Mouse (Mus musculus) ovary, adult 18-20 months (tissue): ENCODE results near the gene Cend1.

Experiments
- DNase-seq: peaks from one replicate; pipeline ENCODE4 v3.0.0; 2022; ENCODE audit warnings: low spot score, mixed read lengths

Cend1 gene

DNA sequence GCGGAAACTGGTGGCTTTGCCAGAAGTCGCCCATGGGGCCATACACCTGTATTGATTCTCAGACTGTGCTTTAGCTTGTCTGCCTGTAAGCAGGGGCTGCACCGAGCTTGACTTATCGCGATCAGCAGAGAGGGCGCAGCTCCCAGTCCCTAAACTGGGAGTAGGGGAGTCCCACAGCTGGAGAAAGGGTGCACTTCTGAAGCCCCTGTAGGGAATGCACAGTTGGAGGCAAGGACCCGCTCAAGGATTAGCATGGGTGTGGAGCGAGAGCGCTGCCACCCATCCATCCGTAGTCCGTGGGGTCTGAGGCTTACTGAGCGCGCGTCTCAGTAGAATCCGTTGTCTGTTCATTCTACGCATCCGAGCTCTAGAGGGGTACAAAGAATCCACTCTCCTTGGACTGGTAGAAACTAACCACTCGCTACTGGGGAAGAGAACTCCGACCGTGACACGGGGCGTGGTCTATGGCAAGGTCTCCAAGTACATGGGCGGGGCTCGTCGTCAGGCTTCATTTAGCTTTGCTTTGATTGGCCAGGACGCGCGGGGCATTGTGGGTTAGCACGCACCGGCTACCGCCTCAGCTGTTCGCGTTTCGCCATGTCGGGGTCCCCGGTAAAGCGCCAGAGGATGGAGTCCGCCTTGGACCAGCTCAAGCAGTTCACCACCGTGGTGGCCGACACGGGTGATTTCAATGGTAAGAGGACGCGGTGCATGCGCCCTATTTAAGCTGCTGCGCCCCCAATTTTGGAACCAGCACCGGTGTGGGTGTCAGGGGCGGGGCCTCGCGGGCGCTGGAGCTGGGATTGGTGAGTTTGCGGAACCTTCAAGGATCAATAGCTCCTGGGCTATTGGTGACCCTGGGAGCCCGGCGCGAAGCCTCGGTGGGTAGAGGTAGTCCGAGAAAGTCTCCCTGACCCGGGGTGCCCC lies 37.4 kb downstream of the Cend1 start, which contains the start of gene Taldo1:
TSS of gene Taldo1 (plus strand) at position 575 of the 927 bp plus-strand sequence.
- DNase-seq: peak; percentile 91

DNA sequence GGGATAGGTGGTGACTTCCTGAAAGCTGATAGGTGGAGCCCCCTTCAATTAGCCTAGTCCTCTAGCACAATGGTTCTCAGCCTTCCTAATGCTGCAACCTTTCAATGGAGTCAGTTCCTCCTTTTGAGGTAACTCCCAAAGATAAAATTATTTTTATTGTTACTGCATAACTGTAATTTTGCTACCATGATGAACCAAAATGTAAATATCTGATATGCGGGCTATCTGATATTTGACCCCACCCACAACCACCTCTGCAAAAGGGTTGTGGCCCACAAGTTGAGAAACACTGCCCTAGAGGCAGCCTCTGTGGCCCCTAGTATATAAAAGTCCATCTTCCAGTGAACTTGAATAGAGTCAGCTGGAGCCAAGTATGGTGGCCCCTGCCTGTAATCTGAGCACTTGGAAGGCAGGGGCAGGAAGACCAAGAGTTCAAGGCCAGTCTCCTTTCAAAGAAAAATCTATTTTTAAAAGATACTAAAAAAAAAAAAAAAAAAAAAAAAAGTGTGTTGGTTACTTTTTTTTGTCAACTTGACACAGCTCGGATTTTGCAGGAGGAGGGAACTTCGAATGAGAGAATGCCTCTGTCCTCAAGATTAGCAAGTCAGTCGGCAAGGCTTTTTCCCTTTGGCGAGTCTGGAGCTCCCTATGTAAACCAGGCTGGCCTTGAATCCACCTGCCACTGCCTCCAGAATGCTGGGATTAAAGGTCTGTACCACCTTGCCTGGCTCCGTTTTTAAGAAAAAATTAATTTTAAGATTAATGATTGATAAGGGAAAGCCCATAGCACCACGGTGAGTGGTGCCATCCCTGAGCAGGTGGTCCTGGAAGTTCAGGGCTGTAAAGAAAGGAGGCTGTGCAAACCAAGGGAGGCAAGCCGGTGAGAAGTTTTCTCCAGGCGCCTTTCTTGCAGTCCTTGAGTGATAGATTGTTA lies 38.7 kb downstream of the Cend1 start:
- DNase-seq: no peak

DNA sequence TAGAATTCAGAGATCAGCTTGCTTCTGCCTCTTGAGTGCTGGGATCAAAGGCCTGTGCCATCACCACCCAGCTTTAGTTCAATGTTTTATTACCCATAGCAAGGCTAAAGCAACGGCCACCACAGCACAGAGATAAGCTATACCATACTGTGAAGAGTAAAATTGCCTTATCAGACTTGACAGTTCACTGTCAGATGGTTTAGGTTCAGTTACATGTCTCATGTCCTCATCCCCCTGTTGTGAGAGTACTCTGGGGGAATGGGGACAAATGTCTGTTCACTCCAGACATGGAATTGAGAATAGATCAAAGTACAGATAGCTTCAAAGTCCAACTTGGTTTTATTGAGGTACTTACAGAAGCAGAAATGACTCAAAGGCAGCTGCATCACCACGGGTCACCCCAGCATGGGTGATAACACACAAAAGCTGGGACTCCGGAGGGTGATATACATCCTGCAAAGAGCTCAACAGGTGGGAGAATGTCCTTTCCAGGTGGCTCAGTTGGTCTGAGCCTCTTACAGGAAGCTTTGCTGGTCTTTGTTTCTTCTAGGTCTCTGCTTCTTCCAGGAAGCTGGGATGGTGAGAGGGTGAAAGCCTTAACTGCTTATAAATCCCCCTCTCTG lies 40.7 kb downstream of the Cend1 start:
- DNase-seq: no peak

DNA sequence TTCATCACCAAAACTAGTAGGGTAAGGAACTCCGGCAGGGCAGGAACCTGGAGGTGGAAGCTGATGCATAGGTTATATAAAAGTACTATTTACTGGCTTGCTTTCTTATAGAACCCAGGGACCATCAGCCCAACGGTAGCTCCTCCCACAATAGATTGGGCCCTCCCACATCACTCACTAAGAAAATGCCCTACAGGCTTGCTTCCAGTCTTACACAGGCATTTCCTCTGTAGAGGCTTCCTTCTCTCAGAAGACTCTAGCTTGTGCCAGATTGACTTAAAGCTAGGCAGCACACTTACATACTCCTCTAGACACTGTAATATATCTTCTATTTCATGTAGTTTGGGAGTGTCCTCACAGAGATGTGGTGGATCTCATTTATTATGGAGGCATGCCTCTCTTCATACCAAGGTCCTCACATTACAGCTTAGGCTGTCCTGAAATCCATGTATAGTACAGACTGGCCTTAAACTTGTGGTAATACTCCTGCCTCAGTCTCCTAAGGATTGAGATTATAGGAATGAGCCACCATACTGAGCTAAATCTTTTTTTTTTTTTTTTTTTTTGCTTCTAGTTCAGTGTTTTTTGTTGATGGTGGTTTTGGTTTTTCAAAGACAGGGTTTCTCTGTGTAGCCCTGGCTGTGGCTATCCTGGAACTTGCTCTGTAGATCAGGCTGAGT lies 41.3 kb downstream of the Cend1 start:
- no peak for DNase-seq

DNA sequence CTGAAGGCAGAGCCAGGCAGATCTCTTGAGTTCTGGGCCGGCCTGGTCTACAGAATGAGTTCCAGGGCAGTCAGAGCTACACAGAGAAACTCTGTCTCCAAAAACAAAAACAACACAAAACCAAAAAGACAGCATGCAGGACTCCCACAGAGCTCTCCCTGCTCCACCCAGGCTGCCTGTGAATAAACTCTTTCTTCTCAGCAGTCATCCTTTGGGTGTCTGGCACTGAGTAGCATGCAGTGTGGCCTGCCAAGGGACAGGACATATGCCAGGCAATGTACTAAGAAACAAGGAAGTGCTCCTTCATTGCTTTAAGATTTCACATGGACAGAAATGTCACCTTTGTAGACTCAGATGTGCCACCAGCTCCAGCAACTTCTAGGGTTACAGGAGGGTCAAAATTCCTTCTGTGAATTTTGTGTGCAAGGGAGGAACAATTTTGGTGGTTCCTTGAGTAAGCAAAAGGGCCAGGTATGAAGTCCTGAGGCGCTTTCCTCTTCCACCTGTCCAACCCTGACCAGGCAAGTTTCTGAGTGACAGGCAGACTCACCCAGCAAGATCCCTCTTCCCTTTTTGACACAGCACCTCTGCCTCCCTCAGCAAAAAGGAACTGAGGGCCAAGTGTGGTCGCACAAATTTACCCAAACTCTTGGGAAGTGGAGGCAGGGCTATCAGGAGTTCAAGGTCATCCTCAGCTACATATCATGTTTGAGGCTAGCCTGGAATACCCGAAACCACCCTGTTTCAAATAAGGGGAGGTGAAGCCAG lies 48.0 kb downstream of the Cend1 start:
- DNase-seq: no peak

DNA sequence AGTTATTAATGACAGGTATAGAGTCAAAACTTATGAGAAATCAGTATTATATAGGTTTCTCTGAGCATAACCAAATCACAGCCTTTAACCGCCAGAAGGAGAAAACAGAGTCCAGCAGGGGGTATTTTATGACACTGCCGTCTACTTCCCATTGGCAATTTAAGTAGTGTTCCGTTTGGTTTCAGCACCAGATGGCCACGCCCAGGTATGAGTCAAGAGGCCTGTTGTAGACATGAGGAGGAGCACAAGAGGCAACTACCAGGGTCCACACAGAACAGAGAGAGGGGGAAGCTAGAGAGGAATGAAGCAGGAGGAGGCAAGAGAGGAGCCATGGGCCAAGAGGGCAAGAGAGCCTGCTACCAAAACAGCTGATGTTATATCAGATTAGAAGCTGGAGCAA lies 49.7 kb downstream of the Cend1 start:
- DNase-seq: no peak
